Mouse (Mus musculus) liver, postnatal 0 days (tissue): Measurements from ENCODE around the gene Capn9.

Source experiments
- CTCF ChIP-seq: sonication (generic); IDR thresholded peaks from 2 replicates; pipeline ENCODE4 v1.5.1; 2016; ENCODE audit warnings: antibody characterized with exemption, low read depth
- EP300 ChIP-seq: IDR thresholded peaks from 2 replicates; pipeline ENCODE4 v1.6.1; 2016; ENCODE audit warnings: antibody characterized with exemption, low read depth, mild to moderate bottlenecking

GRCm38 (mm10) chr8:124546815-124547214, 29.1 kb upstream of the Capn9 start:
- no peak for TF ChIP-seq CTCF
- no peak for TF ChIP-seq EP300
